Mouse (Mus musculus): Measurements from ENCODE around the gene Hdlbp. TPM values are rescaled to one million over a fixed set of nuclear protein-coding genes. Genes with fewer than 3 reads are reported as not detected.
"Not testable (repeated sequence)": the region's sequence is repeated elsewhere in the genome, so short reads cannot be mapped to it uniquely, and the experiment has no call there.

The Hdlbp gene
- polyA plus RNA-seq (2014; fragmentation: Nextera tagmentation; extraction: Ambion mirVana), result 61.6 and 77.7 TPM in 2 replicates

DNA sequence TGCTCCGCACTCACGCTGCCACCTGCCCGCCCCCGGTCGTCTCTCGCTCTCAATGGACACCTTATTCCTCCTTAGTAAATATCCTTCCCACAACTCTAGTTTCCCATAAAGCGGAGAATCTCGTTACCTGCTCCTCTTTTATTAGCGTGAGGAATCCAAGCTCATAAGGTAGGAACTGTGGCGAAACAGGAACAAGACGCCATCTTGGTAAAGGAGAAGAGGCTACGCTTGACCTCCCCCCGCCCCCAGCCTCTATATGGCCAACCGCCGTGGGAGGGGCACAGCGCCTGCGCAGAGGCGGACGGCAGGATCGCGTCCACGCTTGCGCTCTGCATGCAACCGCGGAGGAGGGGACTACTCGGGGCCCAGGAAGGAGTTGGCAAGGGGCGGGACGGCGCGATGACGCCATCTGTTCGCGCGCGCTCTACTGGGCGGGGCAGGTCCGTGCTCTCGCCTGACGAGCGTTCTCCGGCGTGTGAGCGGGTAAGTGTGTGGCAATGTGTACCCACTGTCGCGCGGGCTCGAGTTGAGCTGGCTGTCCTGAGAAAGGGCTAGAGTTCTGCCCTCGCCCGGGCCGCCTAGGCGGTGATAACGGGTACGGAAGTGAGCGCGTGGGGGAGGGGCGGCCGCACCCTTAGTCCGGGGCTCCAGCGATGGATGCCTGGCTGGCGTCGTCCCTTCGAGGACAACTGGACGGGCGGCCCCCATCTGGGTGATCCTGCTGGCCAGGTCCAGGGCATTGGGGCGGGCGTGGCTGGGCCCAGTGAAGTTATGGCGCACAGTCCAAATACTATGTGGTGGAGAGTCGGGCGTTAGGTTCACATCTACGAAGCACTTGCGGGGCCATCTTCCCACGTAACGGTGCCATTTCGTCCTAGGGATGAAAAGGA lies at the start of gene Hdlbp:
Gene Hdlbp, minus strand, starts transcription at position 230 of the 890 bp plus-strand sequence.
- Histone ChIP-seq H3K9me3 (ENCODE audit: control insufficient read depth, low read length) (no peaks in the 10 kb centered on the region), H3K4me3 (ENCODE audit: low read depth, low read length) (peak within 1 kb of the TSS; percentile 75), H3K36me3 (ENCODE audit: control insufficient read depth, insufficient read depth, low read length) (no peaks in the 10 kb centered on the region), H3K27ac (ENCODE audit: low read depth, low read length) (peak within 1 kb of the TSS; percentile 93), H3K4me2 (ENCODE audit: low read depth, low read length) (peak within 1 kb of the TSS; percentile 78), H3K4me1 (ENCODE audit: control insufficient read depth, insufficient read depth, low read length) (peaks cover 14% of the 10 kb centered on the region), H3K9ac (replicated peaks; ENCODE audit: low read depth, low read length) (peak within 1 kb of the TSS; percentile 85), H3K27me3 (ENCODE audit: control insufficient read depth, insufficient read depth, low read length) (no peaks in the 10 kb centered on the region)
- WGBS, result under 1% methylated on average over 74 of the region's 74 CpGs
- ATAC-seq (ENCODE audit: low read depth), result peak; percentile 94

DNA sequence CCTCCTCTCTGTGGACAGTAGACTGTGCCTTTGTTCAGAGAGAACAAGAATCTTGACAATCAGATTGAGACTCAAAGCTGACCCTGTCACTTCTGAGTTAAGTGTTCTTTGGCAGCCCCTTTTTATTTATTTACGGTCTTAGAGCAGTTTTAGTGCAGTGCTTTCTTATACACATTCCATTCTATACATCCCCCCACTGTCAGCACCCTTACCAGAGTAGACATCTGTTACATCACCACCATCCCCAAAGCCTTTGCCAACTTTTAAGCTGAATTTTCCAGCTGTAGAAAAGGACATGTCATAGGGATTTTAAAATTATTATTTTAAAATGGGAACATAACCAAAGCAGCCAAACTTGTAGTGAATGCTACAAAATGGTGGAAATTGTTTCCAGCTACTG lies 43.7 kb upstream of the Hdlbp start:
- Histone ChIP-seq H3K36me3 (ENCODE audit: control insufficient read depth, insufficient read depth, low read length) (no peaks in the 10 kb centered on the region), H3K4me3 (ENCODE audit: low read depth, low read length) (no peak overlapping the region), H3K27me3 (ENCODE audit: control insufficient read depth, insufficient read depth, low read length) (no peaks in the 10 kb centered on the region), H3K27ac (ENCODE audit: low read depth, low read length) (no peak overlapping the region), H3K4me1 (ENCODE audit: control insufficient read depth, insufficient read depth, low read length) (no peaks in the 10 kb centered on the region), H3K9ac (replicated peaks; ENCODE audit: low read depth, low read length) (no peak overlapping the region), H3K4me2 (ENCODE audit: low read depth, low read length) (no peak overlapping the region), H3K9me3 (ENCODE audit: control insufficient read depth, low read length) (no peaks in the 10 kb centered on the region)
- ATAC-seq (ENCODE audit: low read depth), result no peak
- WGBS, result 74% methylated on average over 1 of the region's 1 CpGs

- no peak overlapping the region for H3K9ac ChIP-seq (replicated peaks; ENCODE audit: low read depth, low read length)
- no peaks in the 10 kb centered on the region for H3K9me3 ChIP-seq (ENCODE audit: control insufficient read depth, low read length)
- H3K4me3 ChIP-seq (ENCODE audit: low read depth, low read length), result no peak overlapping the region
- H3K27ac ChIP-seq (ENCODE audit: low read depth, low read length), result no peak overlapping the region
- ATAC-seq (ENCODE audit: low read depth), result no peak
- 84% methylated on average over 2 of the region's 2 CpGs for WGBS
- H3K4me1 ChIP-seq (ENCODE audit: control insufficient read depth, insufficient read depth, low read length), result no peaks in the 10 kb centered on the region
- no peaks in the 10 kb centered on the region for H3K27me3 ChIP-seq (ENCODE audit: control insufficient read depth, insufficient read depth, low read length)
- no peaks in the 10 kb centered on the region for H3K36me3 ChIP-seq (ENCODE audit: control insufficient read depth, insufficient read depth, low read length)
- no peak overlapping the region for H3K4me2 ChIP-seq (ENCODE audit: low read depth, low read length)
Observed at GRCm38 (mm10) chr1:93521491-93521890, 42.9 kb upstream of the Hdlbp start.

- Histone ChIP-seq H3K4me2 (ENCODE audit: low read depth, low read length) (peak overlapping the region; percentile 77; the same call in 1 of the 2 replicates), H3K4me1 (ENCODE audit: control insufficient read depth, insufficient read depth, low read length) (peaks cover 11% of the 10 kb centered on the region), H3K9me3 (ENCODE audit: control insufficient read depth, low read length) (no peaks in the 10 kb centered on the region), H3K27me3 (ENCODE audit: control insufficient read depth, insufficient read depth, low read length) (no peaks in the 10 kb centered on the region), H3K9ac (replicated peaks; ENCODE audit: low read depth, low read length) (no peak overlapping the region), H3K4me3 (ENCODE audit: low read depth, low read length) (no peak overlapping the region), H3K36me3 (ENCODE audit: control insufficient read depth, insufficient read depth, low read length) (no peaks in the 10 kb centered on the region), H3K27ac (ENCODE audit: low read depth, low read length) (no peak overlapping the region)
- ATAC-seq (ENCODE audit: low read depth), result no peak
- 79% methylated on average over 14 of the region's 14 CpGs for WGBS
Observed at GRCm38 (mm10) chr1:93513221-93513620, 34.6 kb upstream of the Hdlbp start.

DNA sequence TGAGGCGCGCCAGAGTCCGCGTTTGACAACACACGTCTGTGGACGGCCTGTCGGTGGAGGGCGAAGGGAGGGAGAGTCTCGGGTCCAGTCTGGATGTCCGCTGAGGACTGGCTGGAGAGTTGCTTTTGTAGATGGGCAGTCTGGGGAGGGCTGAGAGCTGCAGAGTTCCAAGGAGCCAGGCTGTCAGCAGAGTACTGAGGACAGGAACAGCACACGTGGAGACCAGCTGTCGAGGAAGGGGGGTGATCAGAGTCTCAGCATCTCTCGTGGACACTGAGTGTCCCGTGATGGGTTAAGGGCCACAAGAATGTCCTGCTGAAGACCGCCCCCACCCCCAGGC lies 33.7 kb upstream of the Hdlbp start:
- no peaks in the 10 kb centered on the region for H3K27me3 ChIP-seq (ENCODE audit: control insufficient read depth, insufficient read depth, low read length)
- H3K9ac ChIP-seq (replicated peaks; ENCODE audit: low read depth, low read length), result peak overlapping the region; percentile 61
- H3K4me3 ChIP-seq (ENCODE audit: low read depth, low read length), result peak overlapping the region; percentile 56
- WGBS, result 1% methylated on average over 15 of the region's 15 CpGs
- peaks cover 11% of the 10 kb centered on the region for H3K4me1 ChIP-seq (ENCODE audit: control insufficient read depth, insufficient read depth, low read length)
- H3K27ac ChIP-seq (ENCODE audit: low read depth, low read length), result 0 out of 2 replicates have a peak overlapping the region, but pooled peaks have one; percentile 4
- peak; percentile 58 for ATAC-seq (ENCODE audit: low read depth)
- H3K4me2 ChIP-seq (ENCODE audit: low read depth, low read length), result peak overlapping the region; percentile 77
- H3K36me3 ChIP-seq (ENCODE audit: control insufficient read depth, insufficient read depth, low read length), result peaks cover 3% of the 10 kb centered on the region; the same call in 1 of the 2 replicates
- H3K9me3 ChIP-seq (ENCODE audit: control insufficient read depth, low read length), result no peaks in the 10 kb centered on the region

DNA sequence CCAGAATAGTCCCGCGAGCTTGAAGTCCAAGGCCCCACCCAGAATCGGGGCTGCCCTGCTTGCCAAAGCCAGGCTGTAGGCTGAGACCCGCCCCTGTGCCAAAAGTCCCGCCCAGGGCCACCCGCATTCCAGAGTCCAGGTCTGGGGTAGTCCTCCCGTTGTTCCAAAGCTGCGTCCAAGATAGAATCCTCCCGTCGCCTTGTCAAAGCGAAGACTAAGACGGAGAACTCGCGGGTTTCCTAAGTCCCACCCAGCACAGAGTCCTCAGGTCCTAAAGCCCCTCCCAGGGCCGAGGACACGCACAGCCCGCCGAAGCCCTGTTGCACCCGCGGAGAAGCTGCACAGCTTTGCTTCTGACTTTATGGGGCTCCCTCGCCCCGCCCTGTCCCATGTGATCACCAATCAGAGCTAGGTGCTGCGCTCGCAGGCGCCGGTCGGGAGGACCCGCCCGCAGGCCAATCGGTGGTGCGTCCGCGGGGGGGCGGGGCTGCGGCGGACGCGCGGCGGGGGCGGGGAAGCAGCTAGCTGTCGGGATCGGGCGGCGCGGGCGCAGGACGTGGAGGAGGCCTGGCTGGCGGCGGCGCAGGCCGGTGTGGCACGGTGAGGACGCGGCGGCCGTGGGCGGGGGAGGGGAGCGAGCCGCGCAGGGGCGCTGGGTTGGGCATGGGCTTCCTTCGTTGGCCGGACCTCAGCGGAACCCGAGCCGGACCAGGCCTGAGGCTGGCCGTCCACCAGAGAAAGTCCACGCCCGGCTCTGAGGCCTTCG lies 33.2 kb upstream of the Hdlbp start, which contains the start of gene Farp2:
Gene Farp2, plus strand, starts transcription at position 495 of the 766 bp plus-strand sequence.
- Histone ChIP-seq H3K4me3 (ENCODE audit: low read depth, low read length) (peak within 1 kb of the TSS; percentile 56), H3K27me3 (ENCODE audit: control insufficient read depth, insufficient read depth, low read length) (no peaks in the 10 kb centered on the region), H3K9ac (replicated peaks; ENCODE audit: low read depth, low read length) (peak within 1 kb of the TSS; percentile 61), H3K9me3 (ENCODE audit: control insufficient read depth, low read length) (no peaks in the 10 kb centered on the region), H3K36me3 (ENCODE audit: control insufficient read depth, insufficient read depth, low read length) (peaks cover 4% of the 10 kb centered on the region; the same call in 1 of the 2 replicates), H3K4me2 (ENCODE audit: low read depth, low read length) (peak within 1 kb of the TSS; percentile 77), H3K27ac (ENCODE audit: low read depth, low read length) (0 out of 2 replicates have a peak within 1 kb of the TSS, but pooled peaks have one; percentile 10), H3K4me1 (ENCODE audit: control insufficient read depth, insufficient read depth, low read length) (peaks cover 11% of the 10 kb centered on the region)
- under 1% methylated on average over 67 of the region's 71 CpGs for WGBS
- ATAC-seq (ENCODE audit: low read depth), result peak; percentile 97

GRCm38 (mm10) chr1:93508576-93508975 lies 30.0 kb upstream of the Hdlbp start:
- ATAC-seq (ENCODE audit: low read depth); H3K4me3 ChIP-seq (ENCODE audit: low read depth, low read length); H3K9ac ChIP-seq (replicated peaks; ENCODE audit: low read depth, low read length); H3K27me3 ChIP-seq (ENCODE audit: control insufficient read depth, insufficient read depth, low read length); H3K4me2 ChIP-seq (ENCODE audit: low read depth, low read length); H3K9me3 ChIP-seq (ENCODE audit: control insufficient read depth, low read length); H3K27ac ChIP-seq (ENCODE audit: low read depth, low read length): not testable (repeated sequence)
- WGBS, result 50% methylated on average over 1 of the region's 1 CpGs
- Histone ChIP-seq H3K36me3 (ENCODE audit: control insufficient read depth, insufficient read depth, low read length) (peaks cover 18% of the 10 kb centered on the region), H3K4me1 (ENCODE audit: control insufficient read depth, insufficient read depth, low read length) (peaks cover 11% of the 10 kb centered on the region)

DNA sequence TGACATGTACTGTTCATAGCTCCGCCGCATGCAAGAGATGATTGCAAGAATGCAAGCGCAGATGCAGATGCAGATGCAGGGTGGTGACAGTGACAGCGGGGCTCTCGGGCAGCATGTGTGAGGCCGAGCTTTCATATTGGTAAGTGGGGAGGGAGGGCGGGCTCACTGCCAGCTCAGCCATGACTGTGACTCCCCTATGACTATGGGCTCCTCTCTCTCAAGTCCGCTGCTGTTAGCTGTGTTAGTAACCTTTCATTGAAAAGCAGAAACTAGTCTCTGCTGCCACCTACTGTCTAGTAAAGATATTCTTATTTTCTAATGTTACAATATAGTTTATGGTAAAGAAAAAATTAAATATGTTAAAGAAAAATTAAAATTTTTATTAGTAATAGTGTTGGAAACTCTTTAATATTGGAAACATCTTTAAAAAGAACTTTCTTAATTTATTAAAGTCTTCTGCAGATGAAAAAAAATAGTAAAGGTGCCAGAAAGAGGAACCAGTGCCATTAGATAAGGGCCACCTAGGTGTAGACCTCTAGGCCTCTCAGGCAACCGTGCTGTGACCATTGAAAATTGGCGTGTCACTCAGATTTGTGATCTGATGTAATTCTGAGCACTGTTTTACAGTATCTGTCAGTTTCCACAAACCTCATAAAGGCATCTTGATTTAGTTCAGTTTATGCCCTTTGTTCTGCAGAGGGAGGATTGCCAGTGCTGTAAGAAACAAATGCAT lies 28.5 kb upstream of the Hdlbp start:
- H3K27me3 ChIP-seq (ENCODE audit: control insufficient read depth, insufficient read depth, low read length), result no peaks in the 10 kb centered on the region
- H3K27ac ChIP-seq (ENCODE audit: low read depth, low read length), result no peak overlapping the region
- H3K9me3 ChIP-seq (ENCODE audit: control insufficient read depth, low read length), result no peaks in the 10 kb centered on the region
- no peak overlapping the region for H3K4me3 ChIP-seq (ENCODE audit: low read depth, low read length)
- no peak overlapping the region for H3K9ac ChIP-seq (replicated peaks; ENCODE audit: low read depth, low read length)
- no peak overlapping the region for H3K4me2 ChIP-seq (ENCODE audit: low read depth, low read length)
- ATAC-seq (ENCODE audit: low read depth), result peak; percentile 66; the same call in 1 of the 2 replicates
- WGBS, result 53% methylated on average over 10 of the region's 10 CpGs
- H3K4me1 ChIP-seq (ENCODE audit: control insufficient read depth, insufficient read depth, low read length), result peaks cover 4% of the 10 kb centered on the region; the same call in 1 of the 2 replicates
- H3K36me3 ChIP-seq (ENCODE audit: control insufficient read depth, insufficient read depth, low read length), result peaks cover 25% of the 10 kb centered on the region

Data from neural tube, embryonic 14.5 days (tissue).